Mouse (Mus musculus): ENCODE data around the gene Esyt2. TPM values are rescaled to one million over a fixed set of nuclear protein-coding genes. Genes with fewer than 3 reads are reported as not detected.

Gene Esyt2
- total and polyA plus RNA-seq, 2 experiments from 2014 or later = 7.4 to 32.2 TPM

- Histone ChIP-seq H3K4me2 (ENCODE audit: low read depth, low read length) (no peak overlapping the region), H3K36me3 (replicated peaks; ENCODE audit: control insufficient read depth, insufficient read depth, low read length) (peaks cover 34% of the 10 kb centered on the region), H3K4me3 (ENCODE audit: low read depth, low read length) (no peak overlapping the region), H3K9ac (replicated peaks; ENCODE audit: low read depth, low read length) (no peak overlapping the region), H3K4me1 (ENCODE audit: control insufficient read depth, insufficient read depth) (no peaks in the 10 kb centered on the region), H3K27ac (ENCODE audit: low read depth) (no peak overlapping the region), H3K27me3 (ENCODE audit: control insufficient read depth, insufficient read depth, low read length) (no peaks in the 10 kb centered on the region), H3K9me3 (replicated peaks; ENCODE audit: control insufficient read depth, low read length) (no peaks in the 10 kb centered on the region)
- ATAC-seq (ENCODE audit: insufficient read depth, low read depth) (no peak), DNase-seq (ENCODE audit: low spot score) (no peak)
- TF ChIP-seq CTCF (IDR thresholded peaks at IDR 0.05; ENCODE audit: low read depth) (no peak), EP300 (IDR thresholded peaks at IDR 0.05; ENCODE audit: low read depth) (no peak)
- WGBS = 90% methylated on average over 3 of the region's 3 CpGs
Measured at GRCm38 (mm10) chr12:116354694-116355093, 73.7 kb downstream of the Esyt2 start.

DNA sequence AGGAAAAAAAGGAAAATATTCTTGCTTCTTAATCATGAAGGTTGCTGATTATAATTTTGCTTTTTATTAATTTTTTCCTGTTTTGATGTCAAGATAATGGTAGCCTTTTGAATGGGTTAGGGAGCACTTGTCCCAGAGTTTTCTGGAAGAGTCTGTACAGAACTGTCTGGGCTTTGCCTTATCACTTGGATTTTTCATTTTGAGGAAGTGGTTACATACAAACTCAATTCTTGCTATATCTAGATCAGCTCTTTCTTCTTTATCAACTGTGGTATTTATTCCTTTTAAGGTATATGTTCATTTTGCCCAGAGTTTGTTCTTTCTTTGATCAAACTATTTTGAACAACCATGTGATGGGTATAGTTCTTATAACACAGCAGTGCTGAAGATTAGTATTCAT, 81.1 kb downstream of the Esyt2 start:
- no peak overlapping the region for H3K4me3 ChIP-seq (ENCODE audit: low read depth, low read length)
- no peak for TF ChIP-seq CTCF (IDR thresholded peaks at IDR 0.05; ENCODE audit: low read depth)
- TF ChIP-seq EP300 (IDR thresholded peaks at IDR 0.05; ENCODE audit: low read depth) = no peak
- H3K36me3 ChIP-seq (replicated peaks; ENCODE audit: control insufficient read depth, insufficient read depth, low read length) = peaks cover 48% of the 10 kb centered on the region
- H3K4me1 ChIP-seq (ENCODE audit: control insufficient read depth, insufficient read depth) = no peaks in the 10 kb centered on the region
- ATAC-seq (ENCODE audit: insufficient read depth, low read depth) (no peak), DNase-seq (ENCODE audit: low spot score) (no peak)
- H3K9ac ChIP-seq (replicated peaks; ENCODE audit: low read depth, low read length) = no peak overlapping the region
- H3K9me3 ChIP-seq (replicated peaks; ENCODE audit: control insufficient read depth, low read length) = no peaks in the 10 kb centered on the region
- no peak overlapping the region for H3K4me2 ChIP-seq (ENCODE audit: low read depth, low read length)
- no peak overlapping the region for H3K27ac ChIP-seq (ENCODE audit: low read depth)
- H3K27me3 ChIP-seq (ENCODE audit: control insufficient read depth, insufficient read depth, low read length) = no peaks in the 10 kb centered on the region

GRCm38 (mm10) chr12:116366900-116367299, 85.9 kb downstream of the Esyt2 start:
- no peak overlapping the region for H3K4me3 ChIP-seq (ENCODE audit: low read depth, low read length)
- no peak overlapping the region for H3K9ac ChIP-seq (replicated peaks; ENCODE audit: low read depth, low read length)
- no peaks in the 10 kb centered on the region for H3K27me3 ChIP-seq (ENCODE audit: control insufficient read depth, insufficient read depth, low read length)
- H3K9me3 ChIP-seq (replicated peaks; ENCODE audit: control insufficient read depth, low read length) = no peaks in the 10 kb centered on the region
- peaks cover 70% of the 10 kb centered on the region for H3K36me3 ChIP-seq (replicated peaks; ENCODE audit: control insufficient read depth, insufficient read depth, low read length)
- H3K4me1 ChIP-seq (ENCODE audit: control insufficient read depth, insufficient read depth) = no peaks in the 10 kb centered on the region
- no peak overlapping the region for H3K27ac ChIP-seq (ENCODE audit: low read depth)
- 80% methylated on average over 3 of the region's 3 CpGs for WGBS
- ATAC-seq (ENCODE audit: insufficient read depth, low read depth) (no peak), DNase-seq (ENCODE audit: low spot score) (no peak)
- H3K4me2 ChIP-seq (ENCODE audit: low read depth, low read length) = no peak overlapping the region
- TF ChIP-seq CTCF (IDR thresholded peaks at IDR 0.05; ENCODE audit: low read depth) (no peak), EP300 (IDR thresholded peaks at IDR 0.05; ENCODE audit: low read depth) (no peak)

- no peak for DNase-seq (ENCODE audit: low spot score)
- Histone ChIP-seq H3K27me3 (ENCODE audit: control insufficient read depth, insufficient read depth, low read length) (no peaks in the 10 kb centered on the region), H3K9ac (replicated peaks; ENCODE audit: low read depth, low read length) (no peak overlapping the region)
Measured at GRCm38 (mm10) chr12:116367346-116367745, 86.3 kb downstream of the Esyt2 start.

DNA sequence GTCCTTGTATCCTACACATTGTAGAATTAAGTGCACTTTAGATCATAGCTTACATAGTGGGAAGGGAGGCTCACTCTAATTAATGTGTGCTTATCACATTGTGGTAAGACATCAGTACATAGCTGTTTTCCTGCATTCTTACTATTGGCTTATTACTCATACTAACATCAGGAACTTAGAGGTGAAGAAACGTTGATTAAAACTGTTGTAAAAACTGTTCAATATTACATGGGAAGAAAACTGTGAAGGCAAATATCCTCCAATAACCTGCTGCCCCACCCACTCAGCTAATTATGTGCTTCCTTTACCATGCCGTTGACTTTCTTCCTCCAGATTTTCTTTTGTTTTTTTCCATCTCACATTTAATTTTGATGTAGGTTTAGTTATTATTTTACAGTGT, 87.9 kb downstream of the Esyt2 start:
- Histone ChIP-seq H3K9ac (replicated peaks; ENCODE audit: low read depth, low read length) (no peak overlapping the region), H3K27me3 (ENCODE audit: control insufficient read depth, insufficient read depth, low read length) (no peaks in the 10 kb centered on the region), H3K36me3 (replicated peaks; ENCODE audit: control insufficient read depth, insufficient read depth, low read length) (peaks cover 66% of the 10 kb centered on the region), H3K27ac (ENCODE audit: low read depth) (no peak overlapping the region), H3K4me2 (ENCODE audit: low read depth, low read length) (no peak overlapping the region), H3K4me3 (ENCODE audit: low read depth, low read length) (no peak overlapping the region), H3K9me3 (replicated peaks; ENCODE audit: control insufficient read depth, low read length) (no peaks in the 10 kb centered on the region), H3K4me1 (ENCODE audit: control insufficient read depth, insufficient read depth) (no peaks in the 10 kb centered on the region)
- ATAC-seq (ENCODE audit: insufficient read depth, low read depth) (no peak), DNase-seq (ENCODE audit: low spot score) (no peak)
- WGBS = 70% methylated on average over 2 of the region's 2 CpGs
- TF ChIP-seq CTCF (IDR thresholded peaks at IDR 0.05; ENCODE audit: low read depth) (no peak), EP300 (IDR thresholded peaks at IDR 0.05; ENCODE audit: low read depth) (no peak)

More at GRCm38 (mm10) chr12:116367346-116367745, 86.3 kb downstream of the Esyt2 start:
- no peak overlapping the region for H3K27ac ChIP-seq (ENCODE audit: low read depth)
- H3K4me1 ChIP-seq (ENCODE audit: control insufficient read depth, insufficient read depth) = no peaks in the 10 kb centered on the region
- H3K4me3 ChIP-seq (ENCODE audit: low read depth, low read length) = no peak overlapping the region
- no peak for TF ChIP-seq EP300 (IDR thresholded peaks at IDR 0.05; ENCODE audit: low read depth)
- WGBS = 97% methylated on average over 2 of the region's 2 CpGs
- no peaks in the 10 kb centered on the region for H3K9me3 ChIP-seq (replicated peaks; ENCODE audit: control insufficient read depth, low read length)
- peaks cover 70% of the 10 kb centered on the region for H3K36me3 ChIP-seq (replicated peaks; ENCODE audit: control insufficient read depth, insufficient read depth, low read length)
- H3K4me2 ChIP-seq (ENCODE audit: low read depth, low read length) = no peak overlapping the region
- no peak for ATAC-seq (ENCODE audit: insufficient read depth, low read depth)

DNA sequence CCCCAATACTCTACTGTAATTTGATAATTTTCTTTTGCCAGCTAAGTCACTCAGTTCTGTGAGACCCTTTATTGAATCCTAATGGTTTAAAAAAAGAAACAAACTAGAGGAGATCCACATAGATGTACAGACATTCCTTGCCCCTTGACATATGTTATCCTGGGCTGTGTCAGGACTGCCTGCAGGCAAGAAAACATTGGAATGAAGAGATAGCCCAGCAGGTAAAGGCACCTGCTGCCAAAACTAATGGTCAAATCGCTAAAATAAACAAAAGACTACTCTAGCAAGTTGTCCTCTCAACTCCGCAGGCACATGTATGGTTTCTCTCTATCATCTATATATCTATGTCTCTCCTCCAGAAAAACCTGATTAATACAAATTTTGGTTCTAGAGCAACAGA, 102.1 kb downstream of the Esyt2 start:
- Histone ChIP-seq H3K9ac (replicated peaks; ENCODE audit: low read depth, low read length) (no peak overlapping the region), H3K27me3 (ENCODE audit: control insufficient read depth, insufficient read depth, low read length) (no peaks in the 10 kb centered on the region), H3K4me3 (ENCODE audit: low read depth, low read length) (no peak overlapping the region), H3K36me3 (replicated peaks; ENCODE audit: control insufficient read depth, insufficient read depth, low read length) (0 out of 2 replicates have a peak, but pooled peaks cover 9% of the 10 kb centered on the region), H3K9me3 (replicated peaks; ENCODE audit: control insufficient read depth, low read length) (no peaks in the 10 kb centered on the region), H3K4me2 (ENCODE audit: low read depth, low read length) (no peak overlapping the region), H3K4me1 (ENCODE audit: control insufficient read depth, insufficient read depth) (no peaks in the 10 kb centered on the region), H3K27ac (ENCODE audit: low read depth) (no peak overlapping the region)
- no peak for DNase-seq (ENCODE audit: low spot score)
- WGBS = 84% methylated on average over 2 of the region's 2 CpGs
- TF ChIP-seq CTCF (IDR thresholded peaks at IDR 0.05; ENCODE audit: low read depth) (no peak), EP300 (IDR thresholded peaks at IDR 0.05; ENCODE audit: low read depth) (no peak)
- no peak for ATAC-seq (ENCODE audit: insufficient read depth, low read depth)
